Comparison of ENCODE assay signal across 9 mouse cellular contexts in the genomic region with DNA sequence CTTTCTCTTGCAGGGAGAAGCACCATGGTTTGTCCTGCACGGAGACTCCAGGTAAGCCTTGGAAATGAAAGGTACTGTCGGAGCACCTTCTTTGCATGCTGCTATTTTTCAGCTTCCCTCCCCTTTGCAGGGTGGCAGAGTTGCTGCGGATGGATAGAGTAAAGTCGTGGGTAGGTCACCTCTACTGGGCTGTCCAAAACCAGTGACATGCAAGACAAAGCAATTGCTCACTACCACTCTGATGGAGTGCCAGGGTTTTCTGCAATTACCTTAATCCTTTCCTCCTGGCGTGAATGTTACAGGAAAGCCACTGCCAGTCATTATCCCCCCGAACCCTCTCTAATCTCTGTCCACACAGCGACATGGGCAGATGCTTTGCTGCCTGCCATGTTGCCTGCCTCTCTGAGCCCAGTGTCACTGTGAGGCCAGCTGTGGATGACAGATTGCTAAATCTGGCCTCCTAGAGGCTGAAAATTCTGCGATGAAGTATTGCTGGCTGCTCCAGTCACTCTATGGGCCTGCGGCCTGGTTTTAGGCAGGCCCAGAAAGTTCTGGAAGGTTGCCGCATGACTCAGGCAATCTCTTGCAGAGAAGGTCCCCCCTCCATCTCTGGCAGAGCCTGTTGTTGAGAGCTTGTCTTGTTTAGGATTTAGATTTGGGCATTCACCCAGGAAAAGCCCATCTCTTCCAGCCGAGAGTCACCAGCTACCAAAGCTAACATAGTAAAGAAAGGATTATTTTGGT. TPM values are rescaled to one million over a fixed set of nuclear protein-coding genes. Genes with fewer than 3 reads are reported as not detected.
DNase-seq lines count a peak whose midpoint lies in the region; ATAC-seq and TF ChIP-seq lines count a peak whose summit lies in the region.
"Had no signal": no experiment of that assay in that cellular context is flagged by ENCODE, and none has a peak within 500 bp of the region (broad histone marks: within the 10 kb centered on the region; RNA-seq: fewer than 3 reads in every experiment).

No protein-coding gene starts in this region.

- no peaks in the 10 kb centered on the region for H3K9me3 ChIP-seq in heart, embryonic 10.5 days
- no peaks in the 10 kb centered on the region for H3K9me3 ChIP-seq in stomach, postnatal 0 days (ENCODE audit: control insufficient read depth, low read length)
- H3K9me3 ChIP-seq: lung, embryonic 15.5 days had no signal

- no peak overlapping the region for H3K4me2 ChIP-seq in stomach, postnatal 0 days (replicated peaks; ENCODE audit: low read depth)
- H3K4me2 ChIP-seq: lung, embryonic 15.5 days had no signal

- DNase-seq in heart, adult 11 months, result peak; percentile 99
- no peak for DNase-seq in heart, embryonic 10.5 days (ENCODE audit: low spot score)
- peak; percentile 70 for DNase-seq in adrenal gland, postnatal 14 days
- peak; percentile 72 for DNase-seq in gastrocnemius, postnatal 25 days
- peak; percentile 51 to 54 for DNase-seq in lung, adult 18-20 months
- peak; percentile 33 for DNase-seq in stomach, postnatal 0 days (ENCODE audit: low spot score)
- no peak for DNase-seq in thymus, postnatal 4 days

- 79% methylated on average over 11 of the region's 11 CpGs for WGBS in heart, embryonic 10.5 days
- 56% methylated on average over 11 of the region's 11 CpGs for WGBS in stomach, postnatal 0 days

- H3K9ac ChIP-seq in stomach, postnatal 0 days (ENCODE audit: low read length), result no peak overlapping the region
- H3K9ac ChIP-seq: lung, embryonic 15.5 days had no signal

- ATAC-seq in stomach, postnatal 0 days (ENCODE audit: low FRiP score, low TSS enrichment), result peak; percentile 80; the same call in 1 of the 2 replicates
- no peak for ATAC-seq in activated CD4-positive, CD25-positive, alpha-beta regulatory T cell, adult 4 months

- 0 out of 2 replicates have a peak, but pooled peaks cover 2% of the 10 kb centered on the region for H3K4me1 ChIP-seq in heart, embryonic 10.5 days
- H3K4me1 ChIP-seq in stomach, postnatal 0 days (replicated peaks; ENCODE audit: control insufficient read depth, insufficient read depth), result no peaks in the 10 kb centered on the region
- H3K4me1 ChIP-seq: lung, embryonic 15.5 days had no signal

- no peak for TF ChIP-seq EP300 in stomach, postnatal 0 days (optimal IDR thresholded peaks at IDR 0.05)

- H3K27me3 ChIP-seq in heart, embryonic 10.5 days (ENCODE audit: insufficient read depth, poor library complexity, severe bottlenecking), result no peaks in the 10 kb centered on the region
- no peaks in the 10 kb centered on the region for H3K27me3 ChIP-seq in stomach, postnatal 0 days (ENCODE audit: control insufficient read depth, insufficient read depth, low read length)
- H3K27me3 ChIP-seq: lung, embryonic 15.5 days had no signal

- no peak overlapping the region for H3K4me3 ChIP-seq in heart, embryonic 10.5 days
- H3K4me3 ChIP-seq in stomach, postnatal 0 days (ENCODE audit: low read depth, low read length), result no peak overlapping the region
- H3K4me3 ChIP-seq: lung, embryonic 15.5 days had no signal

- TF ChIP-seq CTCF in stomach, postnatal 0 days (IDR thresholded peaks at IDR 0.05; ENCODE audit: low read depth), result peak; percentile 41

- no peak overlapping the region for H3K27ac ChIP-seq in heart, embryonic 10.5 days
- no peak overlapping the region for H3K27ac ChIP-seq in stomach, postnatal 0 days (replicated peaks)
- H3K27ac ChIP-seq: lung, embryonic 15.5 days had no signal

- no peaks in the 10 kb centered on the region for H3K36me3 ChIP-seq in heart, embryonic 10.5 days
- no peaks in the 10 kb centered on the region for H3K36me3 ChIP-seq in stomach, postnatal 0 days (ENCODE audit: control insufficient read depth, insufficient read depth, low read length)
- H3K36me3 ChIP-seq: lung, embryonic 15.5 days had no signal

RNA-seq across cellular contexts. Expression of gene Sod3, which starts 54.1 kb away (rescaled TPM):
- 0.17 and 0.44 TPM in 2 replicates for polyA plus RNA-seq in heart, embryonic 10.5 days (2016; fragmentation: Nextera tagmentation; extraction: Ambion mirVana)
- total RNA-seq in adrenal gland, postnatal 14 days (2021), result 99.4 and 116 TPM in 2 replicates
- total RNA-seq in gastrocnemius, postnatal 25 days (2021), result 1 to 10 TPM; 4.2 to 9.8 TPM
- 2.4 and 2.6 TPM in 2 replicates for polyA plus RNA-seq in stomach, postnatal 0 days (2015; fragmentation: Nextera tagmentation; extraction: Ambion mirVana)
- polyA plus RNA-seq in activated CD4-positive, CD25-positive, alpha-beta regulatory T cell, adult 4 months (2017; shearing (Covaris generic)), result under 1 TPM in 1 of 2 experiments, not detected in 1; 0.11 TPM

Comparison
In these comparisons a context has a peak if more than half of its experiments do, and no peak if none do; other contexts are left out.
1. DNase-seq: peak in heart, adult 11 months (single experiment), adrenal gland, postnatal 14 days (single experiment), gastrocnemius, postnatal 25 days (single experiment), lung, adult 18-20 months (2 of 2) and stomach, postnatal 0 days (single experiment); none in heart, embryonic 10.5 days (single experiment) and thymus, postnatal 4 days (single experiment).